Mouse (Mus musculus): ENCODE data around the gene Lhx4. TPM values are rescaled to one million over a fixed set of nuclear protein-coding genes. Genes with fewer than 3 reads are reported as not detected.

Gene Lhx4
- polyA plus RNA-seq, 1 experiment from 2014 or later = 0.79 TPM

GRCm38 (mm10) chr1:155757621-155758020, 6.1 kb upstream of the Lhx4 start:
- no peaks in the 10 kb centered on the region for H3K4me1 ChIP-seq (ENCODE audit: control insufficient read depth, insufficient read depth, low read length)
- H3K27me3 ChIP-seq (ENCODE audit: control insufficient read depth, insufficient read depth, low read length) = no peaks in the 10 kb centered on the region; the same call in 1 of the 2 replicates
- H3K27ac ChIP-seq (replicated peaks; ENCODE audit: low read depth, low read length) = no peak overlapping the region
- ATAC-seq (replicated peaks; ENCODE audit: insufficient number of reproducible peaks, low FRiP score, low TSS enrichment, low read depth) = no peak
- no peaks in the 10 kb centered on the region for H3K9me3 ChIP-seq (replicated peaks; ENCODE audit: control insufficient read depth, low read length)
- H3K4me3 ChIP-seq (ENCODE audit: low read depth, low read length) = no peak overlapping the region
- DNase-seq (ENCODE audit: low spot score) = no peak
- no peaks in the 10 kb centered on the region for H3K36me3 ChIP-seq (replicated peaks; ENCODE audit: control insufficient read depth, insufficient read depth, low read depth, low read length)
- H3K9ac ChIP-seq (replicated peaks; ENCODE audit: low read length) = no peak overlapping the region
- H3K4me2 ChIP-seq (ENCODE audit: low read depth, low read length) = no peak overlapping the region
- WGBS = 77% methylated on average over 7 of the region's 7 CpGs

DNA sequence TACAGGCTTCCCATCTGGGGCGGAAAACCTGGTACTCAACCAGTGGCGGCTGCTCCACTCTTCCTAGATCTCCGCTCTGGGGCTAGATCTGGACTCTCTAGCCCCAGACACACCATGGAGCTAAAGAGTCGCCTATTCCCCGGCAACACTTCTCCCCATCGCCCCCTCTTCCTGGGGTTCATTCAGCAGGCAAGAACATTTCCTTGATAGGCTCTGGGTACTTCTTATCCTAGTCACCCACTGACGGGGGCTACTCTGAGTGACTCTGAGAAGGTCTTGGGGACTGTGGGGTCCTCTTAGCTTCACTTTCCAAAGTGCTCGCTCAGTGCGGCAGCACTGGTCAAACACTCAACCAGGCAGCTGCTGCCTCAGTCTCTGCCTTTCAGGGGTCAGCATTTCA, 1.9 kb upstream of the Lhx4 start:
- DNase-seq (ENCODE audit: low spot score) = no peak
- Histone ChIP-seq H3K9me3 (replicated peaks; ENCODE audit: control insufficient read depth, low read length) (no peaks in the 10 kb centered on the region), H3K4me3 (ENCODE audit: low read depth, low read length) (no peak overlapping the region), H3K4me1 (ENCODE audit: control insufficient read depth, insufficient read depth, low read length) (no peaks in the 10 kb centered on the region; the same call in 1 of the 2 replicates), H3K27ac (replicated peaks; ENCODE audit: low read depth, low read length) (no peak overlapping the region), H3K4me2 (ENCODE audit: low read depth, low read length) (no peak overlapping the region), H3K9ac (replicated peaks; ENCODE audit: low read length) (no peak overlapping the region), H3K27me3 (ENCODE audit: control insufficient read depth, insufficient read depth, low read length) (peaks cover 37% of the 10 kb centered on the region), H3K36me3 (replicated peaks; ENCODE audit: control insufficient read depth, insufficient read depth, low read depth, low read length) (no peaks in the 10 kb centered on the region)
- WGBS = 65% methylated on average over 9 of the region's 9 CpGs
- ATAC-seq (replicated peaks; ENCODE audit: insufficient number of reproducible peaks, low FRiP score, low TSS enrichment, low read depth) = no peak

GRCm38 (mm10) chr1:155750517-155751178, 836 bp downstream of the Lhx4 start:
- peak; percentile 81 for ATAC-seq (replicated peaks; ENCODE audit: insufficient number of reproducible peaks, low FRiP score, low TSS enrichment, low read depth)
- Histone ChIP-seq H3K9me3 (replicated peaks; ENCODE audit: control insufficient read depth, low read length) (no peaks in the 10 kb centered on the region), H3K4me1 (ENCODE audit: control insufficient read depth, insufficient read depth, low read length) (no peaks in the 10 kb centered on the region; the same call in 1 of the 2 replicates), H3K4me3 (ENCODE audit: low read depth, low read length) (no peak overlapping the region), H3K27ac (replicated peaks; ENCODE audit: low read depth, low read length) (no peak overlapping the region), H3K36me3 (replicated peaks; ENCODE audit: control insufficient read depth, insufficient read depth, low read depth, low read length) (no peaks in the 10 kb centered on the region), H3K9ac (replicated peaks; ENCODE audit: low read length) (no peak overlapping the region), H3K27me3 (ENCODE audit: control insufficient read depth, insufficient read depth, low read length) (peaks cover 58% of the 10 kb centered on the region), H3K4me2 (ENCODE audit: low read depth, low read length) (no peak overlapping the region)
- peak; percentile 63 for DNase-seq (ENCODE audit: low spot score)
- WGBS = 12% methylated on average over 11 of the region's 11 CpGs

DNA sequence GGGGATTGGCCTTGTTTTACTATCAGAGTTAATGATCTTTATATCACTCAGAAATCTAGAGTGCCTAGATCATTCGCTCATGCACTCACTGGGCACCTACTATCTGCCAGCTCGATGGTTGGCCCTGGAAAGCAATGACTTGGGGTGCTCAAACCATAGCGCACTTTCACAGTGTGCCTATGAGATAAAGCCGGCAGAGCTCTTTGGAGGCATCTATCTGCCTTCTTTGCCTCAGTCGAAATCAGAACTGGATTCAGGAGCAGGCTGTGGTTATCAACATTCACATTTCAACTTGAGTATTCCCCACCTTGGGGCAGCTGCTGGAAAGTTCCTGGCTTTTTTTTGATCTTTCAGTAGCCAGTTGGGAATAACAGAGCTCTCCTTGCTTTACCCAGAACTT, 3.6 kb downstream of the Lhx4 start:
- peaks cover 3% of the 10 kb centered on the region; the same call in 1 of the 2 replicates for H3K4me1 ChIP-seq (ENCODE audit: control insufficient read depth, insufficient read depth, low read length)
- no peaks in the 10 kb centered on the region for H3K36me3 ChIP-seq (replicated peaks; ENCODE audit: control insufficient read depth, insufficient read depth, low read depth, low read length)
- H3K27me3 ChIP-seq (ENCODE audit: control insufficient read depth, insufficient read depth, low read length) = peaks cover 74% of the 10 kb centered on the region
- no peaks in the 10 kb centered on the region for H3K9me3 ChIP-seq (replicated peaks; ENCODE audit: control insufficient read depth, low read length)
- no peak overlapping the region for H3K4me3 ChIP-seq (ENCODE audit: low read depth, low read length)
- 72% methylated on average over 5 of the region's 5 CpGs for WGBS
- DNase-seq (ENCODE audit: low spot score) (no peak), ATAC-seq (replicated peaks; ENCODE audit: insufficient number of reproducible peaks, low FRiP score, low TSS enrichment, low read depth) (no peak)
- no peak overlapping the region for H3K4me2 ChIP-seq (ENCODE audit: low read depth, low read length)
- H3K9ac ChIP-seq (replicated peaks; ENCODE audit: low read length) = no peak overlapping the region
- no peak overlapping the region for H3K27ac ChIP-seq (replicated peaks; ENCODE audit: low read depth, low read length)

- Histone ChIP-seq H3K4me1 (ENCODE audit: control insufficient read depth, insufficient read depth, low read length) (peaks cover 12% of the 10 kb centered on the region), H3K9me3 (replicated peaks; ENCODE audit: control insufficient read depth, low read length) (no peaks in the 10 kb centered on the region), H3K4me3 (ENCODE audit: low read depth, low read length) (no peak overlapping the region), H3K27me3 (ENCODE audit: control insufficient read depth, insufficient read depth, low read length) (peaks cover 77% of the 10 kb centered on the region), H3K36me3 (replicated peaks; ENCODE audit: control insufficient read depth, insufficient read depth, low read depth, low read length) (no peaks in the 10 kb centered on the region), H3K9ac (replicated peaks; ENCODE audit: low read length) (no peak overlapping the region), H3K27ac (replicated peaks; ENCODE audit: low read depth, low read length) (no peak overlapping the region), H3K4me2 (ENCODE audit: low read depth, low read length) (no peak overlapping the region)
- no peak for DNase-seq (ENCODE audit: low spot score)
- ATAC-seq (replicated peaks; ENCODE audit: insufficient number of reproducible peaks, low FRiP score, low TSS enrichment, low read depth) = no peak
- WGBS = 12% methylated on average over 8 of the region's 8 CpGs
Measured at GRCm38 (mm10) chr1:155747011-155747410, 4.5 kb downstream of the Lhx4 start.

DNA sequence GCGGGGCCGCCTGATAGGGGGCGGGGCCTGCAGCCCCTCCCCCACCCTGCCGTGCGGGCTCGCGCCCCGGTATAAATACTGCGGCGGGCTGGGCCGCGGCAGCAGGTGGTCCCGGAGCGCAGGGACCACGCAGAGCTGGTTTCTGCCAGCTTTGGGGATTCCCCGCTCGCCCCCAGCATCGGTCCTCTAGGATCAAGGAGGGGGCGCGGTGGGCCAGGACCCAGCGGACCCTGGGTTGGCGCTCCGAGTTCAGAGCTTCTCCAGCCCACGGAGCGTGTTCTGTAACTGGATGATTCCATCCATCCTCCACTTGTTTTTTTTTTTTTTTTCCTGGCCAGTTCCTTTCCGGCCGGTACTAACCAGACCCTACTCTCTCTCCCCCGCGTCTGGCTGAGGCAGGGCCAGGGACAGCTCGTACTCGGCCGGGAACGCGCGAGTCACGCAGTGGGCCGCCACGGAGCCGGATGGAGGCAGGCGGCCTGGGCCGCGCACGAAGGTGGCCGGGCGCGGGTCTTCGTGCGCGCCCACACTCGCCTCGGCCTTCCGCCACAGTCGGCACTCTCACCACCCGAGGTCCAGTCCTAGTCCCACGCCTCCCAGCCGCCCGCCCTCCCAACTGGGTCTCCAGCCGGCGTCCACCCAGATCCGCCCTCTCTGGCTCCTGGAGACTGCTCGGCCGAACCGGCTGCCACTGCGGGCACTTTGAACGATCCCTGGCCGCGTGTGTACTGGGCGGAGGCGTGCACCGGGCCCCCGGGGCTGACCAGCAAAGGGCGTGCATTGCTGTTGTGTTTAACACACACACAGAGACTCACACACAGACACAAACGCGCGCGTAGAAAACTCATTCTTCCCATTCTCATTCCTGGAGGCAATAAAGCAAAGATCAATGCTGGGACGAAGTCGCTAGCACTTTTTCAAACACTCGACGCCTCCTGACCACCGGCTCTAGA, 8.8 kb downstream of the Lhx4 start:
- Histone ChIP-seq H3K9ac (replicated peaks; ENCODE audit: low read length) (no peak overlapping the region), H3K4me1 (ENCODE audit: control insufficient read depth, insufficient read depth, low read length) (peaks cover 16% of the 10 kb centered on the region), H3K9me3 (replicated peaks; ENCODE audit: control insufficient read depth, low read length) (no peaks in the 10 kb centered on the region), H3K4me2 (ENCODE audit: low read depth, low read length) (peak overlapping the region; percentile 86), H3K27me3 (ENCODE audit: control insufficient read depth, insufficient read depth, low read length) (peaks cover 76% of the 10 kb centered on the region), H3K27ac (replicated peaks; ENCODE audit: low read depth, low read length) (no peak overlapping the region), H3K4me3 (ENCODE audit: low read depth, low read length) (peak overlapping the region; percentile 42), H3K36me3 (replicated peaks; ENCODE audit: control insufficient read depth, insufficient read depth, low read depth, low read length) (no peaks in the 10 kb centered on the region)
- ATAC-seq (replicated peaks; ENCODE audit: insufficient number of reproducible peaks, low FRiP score, low TSS enrichment, low read depth) (peak; percentile 57; the same call in 1 of the 2 replicates), DNase-seq (ENCODE audit: low spot score) (peak; percentile 26)
- WGBS = under 1% methylated on average over 79 of the region's 81 CpGs

DNA sequence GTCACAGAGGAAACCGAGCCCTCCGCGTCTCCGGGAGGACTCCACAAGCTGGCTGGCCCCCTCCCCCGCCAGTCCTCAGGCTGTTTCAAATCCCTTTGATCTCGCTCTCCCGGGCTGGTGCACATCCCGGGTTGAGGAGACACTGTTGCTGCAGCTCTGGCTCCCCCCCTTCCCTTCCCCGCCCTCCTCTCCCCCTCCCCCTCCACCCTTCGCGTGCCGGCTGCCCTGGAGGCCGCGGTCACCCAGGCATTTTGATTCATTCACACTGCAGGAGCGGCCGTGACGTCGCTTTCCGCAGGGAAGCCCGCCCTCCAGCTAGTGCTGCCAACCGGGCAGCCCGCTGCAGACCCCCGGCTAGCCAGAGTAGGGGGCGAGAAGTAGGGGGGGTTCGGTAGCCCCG, 9.5 kb downstream of the Lhx4 start:
- Histone ChIP-seq H3K9me3 (replicated peaks; ENCODE audit: control insufficient read depth, low read length) (no peaks in the 10 kb centered on the region), H3K27ac (replicated peaks; ENCODE audit: low read depth, low read length) (no peak overlapping the region), H3K4me1 (ENCODE audit: control insufficient read depth, insufficient read depth, low read length) (peaks cover 16% of the 10 kb centered on the region), H3K9ac (replicated peaks; ENCODE audit: low read length) (0 out of 2 replicates have a peak overlapping the region, but pooled peaks have one; percentile 18), H3K4me3 (ENCODE audit: low read depth, low read length) (peak overlapping the region; percentile 42), H3K36me3 (replicated peaks; ENCODE audit: control insufficient read depth, insufficient read depth, low read depth, low read length) (no peaks in the 10 kb centered on the region), H3K4me2 (ENCODE audit: low read depth, low read length) (peak overlapping the region; percentile 86), H3K27me3 (ENCODE audit: control insufficient read depth, insufficient read depth, low read length) (peaks cover 81% of the 10 kb centered on the region)
- 0% methylated on average over 22 of the region's 26 CpGs for WGBS
- ATAC-seq (replicated peaks; ENCODE audit: insufficient number of reproducible peaks, low FRiP score, low TSS enrichment, low read depth) = peak; percentile 58; the same call in 1 of the 2 replicates
- DNase-seq (ENCODE audit: low spot score) = peak; percentile 63

Data from embryonic facial prominence, embryonic 11.5 days (tissue).